Mouse (Mus musculus) thymus, adult 2 months (tissue): ENCODE data around the gene Slc22a5.
"Not testable (repeated sequence)": the region's sequence is repeated elsewhere in the genome, so short reads cannot be mapped to it uniquely, and the experiment has no call there.

Experiments
- CTCF ChIP-seq: fragments of 200-500 bp; IDR thresholded peaks from 2 replicates; pipeline ENCODE4 v1.5.1; 2012; ENCODE audit warnings: mild to moderate bottlenecking, control low read depth, low read length, moderate library complexity, borderline replicate concordance; ENCODE audit not compliant: control insufficient read depth, poor library complexity, insufficient read depth; ENCODE audit errors: extremely low read depth
- POLR2A ChIP-seq: fragments of 200-500 bp; IDR thresholded peaks from 2 replicates; pipeline ENCODE4 v1.6.1; 2012; ENCODE audit warnings: mild to moderate bottlenecking, low read length, control low read depth, moderate library complexity; ENCODE audit not compliant: control insufficient read depth, poor library complexity, insufficient read depth; ENCODE audit errors: extremely low read depth

DNA sequence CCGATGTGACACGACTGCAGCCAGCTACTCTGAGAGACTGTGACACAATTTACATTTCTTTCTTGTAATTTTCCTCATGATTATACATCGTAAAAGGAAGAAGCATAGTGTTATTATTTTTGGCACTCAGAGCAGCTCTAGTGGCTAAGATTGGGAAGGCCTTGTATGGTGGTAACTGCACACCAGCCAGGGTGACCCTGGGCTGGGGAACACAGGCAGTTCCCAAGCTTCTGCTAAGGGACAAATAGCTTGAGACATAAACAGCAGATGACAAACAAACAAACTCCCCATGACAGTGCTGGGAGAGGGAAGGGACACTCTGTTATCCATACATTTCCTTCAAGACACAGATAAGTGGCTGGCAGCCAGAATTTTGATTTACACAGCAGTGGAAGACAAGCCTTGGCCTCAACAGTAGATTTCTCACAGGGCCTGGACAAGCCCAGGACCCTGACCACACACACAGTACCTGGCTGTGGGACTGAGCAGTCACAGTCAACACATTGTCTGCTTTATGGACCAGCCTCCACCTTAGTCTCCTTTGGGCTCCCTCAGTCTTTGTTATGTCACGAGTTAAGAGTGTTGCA is 26.6 kb downstream of the Slc22a5 start:
- TF ChIP-seq CTCF, POLR2A: not testable (repeated sequence)
